Mouse (Mus musculus): ENCODE measurements around the gene Usp2.

Gene Usp2

GRCm38 (mm10) chr9:44066785-44067225 lies at the start of gene Usp2:
Usp2 (plus strand) TSS chr9:44067021.
- TF ChIP-seq GATA4 (IDR thresholded peaks at IDR 0.05; ENCODE audit: insufficient replicate concordance, low read length) = no peak; the same call in 1 of the 2 replicates

GRCm38 (mm10) chr9:44017846-44018245 lies 49.0 kb upstream of the Usp2 start:
- no peak for TF ChIP-seq GATA4 (IDR thresholded peaks at IDR 0.05; ENCODE audit: insufficient replicate concordance, low read length)

DNA sequence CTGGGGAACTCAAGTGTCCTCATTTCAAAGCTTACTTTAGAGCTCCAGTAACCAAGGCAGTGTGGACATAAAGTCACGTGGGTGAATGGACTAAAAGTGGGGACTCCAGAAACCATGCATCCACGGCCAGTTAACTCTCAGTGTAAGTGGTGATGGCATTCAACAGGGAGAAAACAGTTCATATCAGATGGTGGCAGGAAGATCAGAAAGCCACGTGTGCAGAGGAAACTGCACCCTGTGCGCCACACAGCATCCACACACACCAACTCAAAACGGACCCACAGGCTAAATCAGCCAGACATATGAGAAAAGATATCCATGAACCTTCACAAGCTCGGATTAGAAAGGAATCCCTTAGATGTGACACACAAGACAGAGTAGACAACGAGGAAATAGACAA lies 46.8 kb upstream of the Usp2 start:
- no peak for TF ChIP-seq GATA4 (IDR thresholded peaks at IDR 0.05; ENCODE audit: insufficient replicate concordance, low read length)

DNA sequence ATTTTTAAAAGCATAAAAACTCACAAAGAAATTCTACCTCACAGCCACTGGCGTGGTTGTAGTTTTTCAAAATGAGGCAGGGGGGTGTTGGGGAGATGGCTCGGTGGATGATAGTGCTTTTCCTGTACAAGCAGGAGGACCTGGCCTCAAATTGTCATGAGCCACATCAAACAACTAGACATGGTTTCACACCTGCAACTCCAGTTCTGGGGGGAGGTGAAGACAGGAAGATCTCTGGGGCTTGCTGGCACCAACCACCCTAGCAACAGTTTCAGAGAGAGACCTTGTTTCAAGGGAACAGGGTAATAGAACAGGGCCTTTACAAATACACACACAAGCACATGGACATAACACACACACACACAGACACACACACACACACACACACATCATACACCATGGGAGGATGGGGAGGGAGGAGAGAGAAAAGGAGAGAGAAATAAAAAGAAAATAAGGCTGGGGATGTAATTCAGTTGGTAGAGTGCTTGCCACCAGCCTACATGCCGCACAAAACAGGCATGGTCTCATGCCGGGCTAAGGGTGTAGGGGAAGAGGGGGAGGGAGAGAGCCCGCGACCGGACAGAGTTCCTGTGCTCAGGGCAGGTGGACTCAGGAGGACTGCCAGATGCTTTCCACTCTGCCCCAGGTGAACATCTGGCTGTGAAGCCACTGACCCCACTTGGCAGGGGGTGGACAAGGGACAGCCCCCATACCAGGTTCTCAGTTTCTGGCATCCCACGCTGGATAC lies 44.5 kb upstream of the Usp2 start:
- no peak for TF ChIP-seq GATA4 (IDR thresholded peaks at IDR 0.05; ENCODE audit: insufficient replicate concordance, low read length)

DNA sequence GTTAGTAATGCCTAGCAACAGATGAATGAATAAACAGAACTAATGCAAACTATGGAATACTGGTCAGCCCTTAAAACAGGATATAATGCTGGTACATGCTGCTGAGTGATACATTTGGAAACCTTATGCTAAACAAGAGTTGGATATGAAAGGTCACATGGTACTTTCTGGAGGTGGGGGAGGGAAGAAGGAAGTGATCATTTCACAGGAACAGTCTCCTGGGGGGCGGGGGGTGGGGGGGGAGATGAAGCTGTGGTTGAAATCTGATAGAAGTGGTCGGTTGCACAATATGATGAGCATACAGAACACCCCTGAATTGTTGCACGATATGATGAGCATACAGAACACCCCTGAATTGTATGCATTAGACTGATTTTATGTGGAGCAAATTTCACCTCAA lies 42.7 kb upstream of the Usp2 start:
- TF ChIP-seq GATA4 (IDR thresholded peaks at IDR 0.05; ENCODE audit: insufficient replicate concordance, low read length) = no peak

DNA sequence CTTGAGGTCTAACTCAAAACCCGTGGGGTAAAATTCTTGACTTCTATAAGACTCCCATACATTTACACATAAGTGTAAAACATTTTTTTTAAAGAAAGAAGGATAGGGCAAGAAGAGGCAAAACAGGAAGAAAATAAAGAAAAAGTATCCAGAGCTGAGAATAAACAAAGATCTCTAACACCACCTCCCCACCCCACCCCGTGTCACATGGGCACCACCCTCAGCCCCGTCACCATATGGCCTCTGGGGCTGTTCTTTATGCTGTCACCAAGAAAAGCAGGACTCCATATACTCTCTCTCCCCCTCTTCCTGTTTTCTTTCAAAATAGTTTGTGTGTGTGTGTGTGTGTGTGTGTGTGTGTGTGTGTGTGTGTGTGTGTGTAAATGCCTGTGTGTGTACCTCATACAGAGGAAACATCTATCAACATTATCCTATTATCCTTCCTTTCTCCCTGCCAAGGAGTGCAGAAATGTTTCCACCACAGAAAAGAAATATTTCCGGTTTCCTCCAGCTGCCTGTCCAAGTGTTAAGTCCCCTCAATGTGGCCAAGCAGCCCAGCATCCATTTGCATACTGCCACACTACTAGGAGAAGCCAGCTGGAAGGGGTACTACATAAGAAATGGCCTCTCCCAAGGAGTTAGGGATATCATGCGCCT lies 37.1 kb upstream of the Usp2 start:
- peak; percentile 36; the same call in 1 of the 2 replicates for TF ChIP-seq GATA4 (IDR thresholded peaks at IDR 0.05; ENCODE audit: insufficient replicate concordance, low read length)

DNA sequence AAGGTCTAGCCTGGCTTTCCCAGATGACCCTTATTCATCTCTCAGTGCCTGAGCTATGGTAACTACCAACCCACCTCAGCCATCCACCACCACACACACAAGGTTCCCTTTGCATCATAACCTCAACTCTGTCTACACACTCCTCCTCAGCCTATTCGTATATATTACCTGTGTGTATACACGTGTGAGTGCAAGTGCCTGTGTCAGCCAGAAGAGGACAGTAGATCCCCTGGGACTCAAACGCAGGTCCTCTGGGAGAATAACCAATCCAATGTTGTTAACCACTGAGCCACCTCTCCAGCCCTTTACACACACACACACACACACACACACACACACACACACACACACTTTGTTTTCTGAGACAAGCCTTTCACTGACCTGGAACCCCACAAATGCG lies 36.2 kb upstream of the Usp2 start:
- no peak for TF ChIP-seq GATA4 (IDR thresholded peaks at IDR 0.05; ENCODE audit: insufficient replicate concordance, low read length)

DNA sequence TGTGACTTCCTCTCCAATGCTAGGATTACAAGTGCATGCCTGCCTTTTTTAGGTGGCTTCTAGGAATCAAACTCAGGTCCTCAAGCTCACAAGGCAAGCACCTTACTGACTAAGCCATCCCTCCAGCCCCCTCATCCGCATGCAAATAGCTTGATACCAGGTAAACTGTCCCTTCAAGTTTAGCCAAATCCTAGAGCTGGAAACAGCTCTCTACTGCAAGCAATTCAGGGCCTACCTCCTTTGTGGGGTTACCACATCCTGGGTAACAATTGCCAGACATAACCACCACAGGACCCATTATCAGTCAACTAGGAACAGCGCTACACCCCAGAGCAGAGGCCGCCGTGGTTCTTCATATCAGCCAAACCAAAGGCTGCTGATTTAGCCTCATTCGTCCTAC lies 35.7 kb upstream of the Usp2 start:
- no peak for TF ChIP-seq GATA4 (IDR thresholded peaks at IDR 0.05; ENCODE audit: insufficient replicate concordance, low read length)

DNA sequence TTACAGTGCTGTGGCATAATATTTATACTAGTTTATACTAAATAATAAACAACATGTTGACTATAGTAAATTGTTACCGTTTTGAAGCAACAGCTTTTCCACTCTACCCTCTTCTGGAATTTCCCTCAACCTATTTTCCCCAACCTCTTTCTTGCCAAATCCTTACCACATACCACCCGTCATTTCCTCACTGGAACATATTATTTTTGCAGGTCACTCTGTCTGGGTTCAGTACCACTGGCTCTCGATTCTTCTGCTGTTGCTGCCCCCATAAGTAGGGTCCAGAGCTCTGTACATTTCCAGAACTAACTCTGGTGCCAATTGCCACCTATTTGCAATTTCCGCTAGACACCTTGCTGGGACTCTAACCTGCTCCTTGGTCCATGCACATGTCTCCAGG lies 34.9 kb upstream of the Usp2 start:
- no peak for TF ChIP-seq GATA4 (IDR thresholded peaks at IDR 0.05; ENCODE audit: insufficient replicate concordance, low read length)

DNA sequence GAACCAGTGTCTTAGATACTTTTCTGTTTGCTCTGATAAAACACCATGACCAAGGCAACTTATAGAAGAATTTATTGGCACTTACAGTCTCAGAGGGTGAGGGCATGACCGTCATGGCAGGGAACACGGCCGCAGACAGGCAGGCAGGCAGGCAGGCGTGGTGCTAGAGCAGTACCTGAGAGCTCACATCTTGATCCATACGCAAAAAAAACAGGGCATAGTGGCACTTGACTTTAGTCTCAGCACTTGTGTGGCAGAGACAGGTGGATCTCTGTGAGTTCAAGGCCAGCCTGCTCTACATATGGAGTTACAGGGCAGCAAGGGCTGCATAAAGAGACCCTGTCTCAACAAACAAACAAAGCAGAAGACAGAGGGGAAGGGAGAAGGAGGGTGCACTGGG lies 33.5 kb upstream of the Usp2 start:
- no peak for TF ChIP-seq GATA4 (IDR thresholded peaks at IDR 0.05; ENCODE audit: insufficient replicate concordance, low read length)

DNA sequence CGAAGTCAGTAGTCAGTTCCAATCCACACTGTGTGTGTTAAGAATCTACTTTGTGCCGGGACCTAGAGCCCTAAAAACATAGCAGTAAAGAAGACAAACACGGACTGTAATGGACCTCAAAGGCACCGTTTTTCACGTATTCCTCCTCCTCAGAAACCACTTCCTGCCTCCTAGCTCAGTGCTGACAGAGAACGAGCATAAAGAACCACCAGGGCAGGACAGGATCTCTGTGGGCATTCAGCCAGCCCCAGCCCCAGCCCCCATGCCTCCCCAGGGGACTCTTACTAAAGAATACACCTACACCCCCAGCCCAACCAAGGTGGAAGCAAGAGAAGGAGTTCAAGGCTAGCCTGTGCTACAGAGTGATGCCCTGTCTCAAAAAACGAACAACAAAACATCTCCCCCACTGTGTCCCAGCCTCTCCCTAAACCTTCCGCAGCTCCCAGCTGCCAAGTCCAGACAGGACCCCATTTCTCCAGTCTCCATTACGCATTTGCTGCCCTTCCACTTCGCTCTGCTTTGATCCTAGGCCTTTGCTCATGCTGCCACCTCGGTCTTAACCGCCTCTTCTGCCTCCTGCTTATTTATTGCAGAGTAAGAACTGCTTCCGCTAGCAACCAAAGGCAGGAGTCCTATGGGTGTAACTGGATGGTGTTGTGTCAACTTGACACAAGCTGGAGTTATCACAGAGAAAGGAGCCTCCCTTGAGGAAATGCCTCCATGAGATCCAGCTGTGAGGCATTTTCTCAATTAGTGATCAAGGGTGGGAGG lies 32.7 kb upstream of the Usp2 start:
- no peak for TF ChIP-seq GATA4 (IDR thresholded peaks at IDR 0.05; ENCODE audit: insufficient replicate concordance, low read length)

DNA sequence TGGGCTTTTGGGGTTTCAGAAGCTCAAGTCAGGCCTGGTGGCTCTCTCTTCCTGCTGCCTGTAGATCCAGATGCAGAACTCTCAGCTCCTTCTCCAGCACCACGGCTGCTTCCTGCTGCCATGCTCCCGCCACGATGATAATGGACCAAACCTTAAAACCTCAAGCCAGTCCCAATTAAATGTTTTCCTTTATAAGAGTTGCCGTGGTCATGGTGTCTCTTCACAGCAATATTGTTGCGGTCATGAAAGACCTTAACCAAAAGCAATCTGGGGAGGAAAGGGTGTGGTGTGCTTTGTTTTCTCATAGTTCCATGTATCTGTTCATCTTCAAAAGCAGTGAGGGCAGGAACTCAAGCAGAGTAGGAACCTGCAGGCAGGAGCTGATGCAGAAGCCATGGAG lies 29.7 kb upstream of the Usp2 start:
- no peak for TF ChIP-seq GATA4 (IDR thresholded peaks at IDR 0.05; ENCODE audit: insufficient replicate concordance, low read length)

- no peak for TF ChIP-seq GATA4 (IDR thresholded peaks at IDR 0.05; ENCODE audit: insufficient replicate concordance, low read length)
Observed at GRCm38 (mm10) chr9:44041511-44042395, 25.1 kb upstream of the Usp2 start.

- no peak for TF ChIP-seq GATA4 (IDR thresholded peaks at IDR 0.05; ENCODE audit: insufficient replicate concordance, low read length)
Observed at GRCm38 (mm10) chr9:44042396-44042680, 24.5 kb upstream of the Usp2 start.

Measured in liver, adult (tissue).